In genomic region chr1:61531487-61531886, GRCm38 (mm10) we compare ENCODE assay signal across 12 mouse cellular contexts.
DNase-seq lines count a peak whose midpoint lies in the region; ATAC-seq and TF ChIP-seq lines count a peak whose summit lies in the region.
"Had no signal": no experiment of that assay in that cellular context is flagged by ENCODE, and none has a peak within 500 bp of the region (broad histone marks: within the 10 kb centered on the region; RNA-seq: fewer than 3 reads in every experiment).

No protein-coding gene starts in this region.

- no peak overlapping the region for H3K27ac ChIP-seq in stomach, embryonic 14.5 days (ENCODE audit: low read length)
- H3K27ac ChIP-seq in stomach, postnatal 0 days (replicated peaks), result no peak overlapping the region
- H3K27ac ChIP-seq in limb, embryonic 11.5 days (replicated peaks; ENCODE audit: low read depth, low read length), result no peak overlapping the region
- H3K27ac ChIP-seq: limb, embryonic 15.5 days; macrophage had no signal

- 0 out of 2 replicates have a peak, but pooled peaks have one; percentile 28 for ATAC-seq in stomach, embryonic 14.5 days (ENCODE audit: insufficient number of reproducible peaks, insufficient read depth, low FRiP score, low read depth)
- no peak for ATAC-seq in stomach, postnatal 0 days (ENCODE audit: low FRiP score, low TSS enrichment)
- ATAC-seq in limb, embryonic 11.5 days (ENCODE audit: insufficient number of reproducible peaks, low FRiP score, low TSS enrichment, low read depth), result no peak

- no peaks in the 10 kb centered on the region for H3K9me3 ChIP-seq in stomach, embryonic 14.5 days (ENCODE audit: control insufficient read depth, low read depth, low read length)
- H3K9me3 ChIP-seq in stomach, postnatal 0 days (ENCODE audit: control insufficient read depth, low read length), result no peaks in the 10 kb centered on the region
- no peaks in the 10 kb centered on the region for H3K9me3 ChIP-seq in limb, embryonic 11.5 days (ENCODE audit: control insufficient read depth, low read length)
- H3K9me3 ChIP-seq: limb, embryonic 15.5 days had no signal

- no peak overlapping the region for H3K4me2 ChIP-seq in stomach, embryonic 14.5 days (replicated peaks; ENCODE audit: low read depth, low read length)
- H3K4me2 ChIP-seq in stomach, postnatal 0 days (replicated peaks; ENCODE audit: low read depth), result no peak overlapping the region
- H3K4me2 ChIP-seq in limb, embryonic 11.5 days (ENCODE audit: low read depth, severe bottlenecking), result no peak overlapping the region
- H3K4me2 ChIP-seq: limb, embryonic 15.5 days had no signal

- DNase-seq in embryo, embryonic 11.5 days (ENCODE audit: low read depth, low spot score), result peak; percentile 8
- DNase-seq in embryo, embryonic 10.5 days (ENCODE audit: low spot score), result no peak
- DNase-seq in stomach, postnatal 0 days (ENCODE audit: low spot score), result no peak
- DNase-seq in limb, embryonic 11.5 days (ENCODE audit: low spot score), result peak; percentile 32
- DNase-seq in retina, postnatal 1 day, result peak; percentile 88
- no peak for DNase-seq in adrenal gland, postnatal 36 days
- no peak for DNase-seq in adipocyte (ENCODE audit: low spot score)
- DNase-seq: adrenal gland, adult 2 months; heart, postnatal 10 days had no signal

- H3K4me1 ChIP-seq in stomach, embryonic 14.5 days (ENCODE audit: control insufficient read depth, insufficient read depth, low read length), result no peaks in the 10 kb centered on the region; the same call in 1 of the 2 replicates
- H3K4me1 ChIP-seq in stomach, postnatal 0 days (replicated peaks; ENCODE audit: control insufficient read depth, insufficient read depth), result 0 out of 2 replicates have a peak, but pooled peaks cover 3% of the 10 kb centered on the region
- peaks cover 15% of the 10 kb centered on the region for H3K4me1 ChIP-seq in limb, embryonic 11.5 days (ENCODE audit: control insufficient read depth, insufficient read depth, low read length)

- no peak overlapping the region for H3K9ac ChIP-seq in stomach, embryonic 14.5 days (replicated peaks; ENCODE audit: low read depth, low read length)
- no peak overlapping the region for H3K9ac ChIP-seq in stomach, postnatal 0 days (ENCODE audit: low read length)
- no peak overlapping the region for H3K9ac ChIP-seq in limb, embryonic 11.5 days (ENCODE audit: low read length)
- H3K9ac ChIP-seq: limb, embryonic 15.5 days had no signal

- no peaks in the 10 kb centered on the region for H3K27me3 ChIP-seq in stomach, embryonic 14.5 days (ENCODE audit: control insufficient read depth, insufficient read depth, low read length)
- H3K27me3 ChIP-seq in stomach, postnatal 0 days (ENCODE audit: control insufficient read depth, insufficient read depth, low read length), result no peaks in the 10 kb centered on the region
- H3K27me3 ChIP-seq in limb, embryonic 11.5 days (ENCODE audit: control insufficient read depth, insufficient read depth, low read length), result no peaks in the 10 kb centered on the region
- H3K27me3 ChIP-seq: limb, embryonic 15.5 days had no signal

- WGBS in stomach, embryonic 14.5 days, result 42% methylated on average over 5 of the region's 5 CpGs
- 40% methylated on average over 5 of the region's 5 CpGs for WGBS in stomach, postnatal 0 days
- WGBS in limb, embryonic 11.5 days, result 45% methylated on average over 5 of the region's 5 CpGs

- no peak for TF ChIP-seq CTCF in stomach, postnatal 0 days (IDR thresholded peaks at IDR 0.05; ENCODE audit: low read depth)

- no peak for TF ChIP-seq EP300 in stomach, postnatal 0 days (optimal IDR thresholded peaks at IDR 0.05)

- no peaks in the 10 kb centered on the region for H3K36me3 ChIP-seq in stomach, embryonic 14.5 days (ENCODE audit: control insufficient read depth, insufficient read depth, low read length)
- H3K36me3 ChIP-seq in stomach, postnatal 0 days (ENCODE audit: control insufficient read depth, insufficient read depth, low read length), result no peaks in the 10 kb centered on the region
- H3K36me3 ChIP-seq in limb, embryonic 11.5 days (ENCODE audit: control insufficient read depth, insufficient read depth, low read length), result no peaks in the 10 kb centered on the region
- H3K36me3 ChIP-seq: limb, embryonic 15.5 days had no signal

- H3K4me3 ChIP-seq in stomach, embryonic 14.5 days (ENCODE audit: low read depth, low read length), result no peak overlapping the region
- no peak overlapping the region for H3K4me3 ChIP-seq in stomach, postnatal 0 days (ENCODE audit: low read depth, low read length)
- H3K4me3 ChIP-seq in limb, embryonic 11.5 days (ENCODE audit: low read depth, low read length), result no peak overlapping the region
- H3K4me3 ChIP-seq: limb, embryonic 15.5 days had no signal

Comparison
In these comparisons a context has a peak if more than half of its experiments do, and no peak if none do; other contexts are left out.
1. DNase-seq: peak in embryo, embryonic 11.5 days (single experiment), limb, embryonic 11.5 days (single experiment) and retina, postnatal 1 day (single experiment); none in embryo, embryonic 10.5 days (single experiment), stomach, postnatal 0 days (single experiment), adrenal gland, postnatal 36 days (0 of 2) and adipocyte (single experiment).